Mouse (Mus musculus): ENCODE measurements around the gene Rmnd5a. TPM values are rescaled to one million over a fixed set of nuclear protein-coding genes. Genes with fewer than 3 reads are reported as not detected.

Gene Rmnd5a
- polyA plus RNA-seq, 1 experiment: 59.1 TPM

- H3K4me3 ChIP-seq (ENCODE audit: insufficient read depth, low read length): no peak overlapping the region
- TF ChIP-seq POLR2A (IDR thresholded peaks at IDR 0.05; ENCODE audit: borderline replicate concordance, low read depth, low read length) (no peak), CTCF (IDR thresholded peaks at IDR 0.05; ENCODE audit: low read depth, low read length) (no peak)
- peaks cover 9% of the 10 kb centered on the region for H3K4me1 ChIP-seq (ENCODE audit: control insufficient read depth, insufficient read depth, low read length)
These were observed 19.6 kb downstream of the Rmnd5a start for GRCm38 (mm10) chr6:71420848-71421247.

GRCm38 (mm10) chr6:71418874-71419273, 21.6 kb downstream of the Rmnd5a start:
- no peak for TF ChIP-seq POLR2A (IDR thresholded peaks at IDR 0.05; ENCODE audit: borderline replicate concordance, low read depth, low read length)
- TF ChIP-seq CTCF (IDR thresholded peaks at IDR 0.05; ENCODE audit: low read depth, low read length): no peak
- Histone ChIP-seq H3K27ac (ENCODE audit: insufficient read depth, low read depth, low read length) (no peak overlapping the region), H3K4me3 (ENCODE audit: insufficient read depth, low read length) (no peak overlapping the region), H3K4me1 (ENCODE audit: control insufficient read depth, insufficient read depth, low read length) (peaks cover 12% of the 10 kb centered on the region)

More at GRCm38 (mm10) chr6:71420848-71421247, 19.6 kb downstream of the Rmnd5a start:
- no peak overlapping the region for H3K27ac ChIP-seq (ENCODE audit: insufficient read depth, low read depth, low read length)

- TF ChIP-seq CTCF (IDR thresholded peaks at IDR 0.05; ENCODE audit: low read depth, low read length) (no peak), POLR2A (IDR thresholded peaks at IDR 0.05; ENCODE audit: borderline replicate concordance, low read depth, low read length) (no peak)
- Histone ChIP-seq H3K27ac (ENCODE audit: insufficient read depth, low read depth, low read length) (no peak overlapping the region), H3K4me3 (ENCODE audit: insufficient read depth, low read length) (no peak overlapping the region), H3K4me1 (ENCODE audit: control insufficient read depth, insufficient read depth, low read length) (peaks cover 12% of the 10 kb centered on the region)
These were observed 25.0 kb downstream of the Rmnd5a start for GRCm38 (mm10) chr6:71415446-71415845.

- peaks cover 12% of the 10 kb centered on the region for H3K4me1 ChIP-seq (ENCODE audit: control insufficient read depth, insufficient read depth, low read length)
- no peak overlapping the region for H3K27ac ChIP-seq (ENCODE audit: insufficient read depth, low read depth, low read length)
- no peak overlapping the region for H3K4me3 ChIP-seq (ENCODE audit: insufficient read depth, low read length)
- TF ChIP-seq CTCF (IDR thresholded peaks at IDR 0.05; ENCODE audit: low read depth, low read length) (no peak), POLR2A (IDR thresholded peaks at IDR 0.05; ENCODE audit: borderline replicate concordance, low read depth, low read length) (no peak)
These were observed 25.8 kb downstream of the Rmnd5a start for GRCm38 (mm10) chr6:71414624-71415023.

GRCm38 (mm10) chr6:71398829-71399609, 41.4 kb downstream of the Rmnd5a start:
- TF ChIP-seq POLR2A (IDR thresholded peaks at IDR 0.05; ENCODE audit: borderline replicate concordance, low read depth, low read length) (no peak), CTCF (IDR thresholded peaks at IDR 0.05; ENCODE audit: low read depth, low read length) (no peak)

GRCm38 (mm10) chr6:71396761-71397160, 43.7 kb downstream of the Rmnd5a start:
- H3K27ac ChIP-seq (ENCODE audit: insufficient read depth, low read depth, low read length): no peak overlapping the region
- TF ChIP-seq CTCF (IDR thresholded peaks at IDR 0.05; ENCODE audit: low read depth, low read length): no peak
- no peak for TF ChIP-seq POLR2A (IDR thresholded peaks at IDR 0.05; ENCODE audit: borderline replicate concordance, low read depth, low read length)
- peaks cover 5% of the 10 kb centered on the region for H3K4me1 ChIP-seq (ENCODE audit: control insufficient read depth, insufficient read depth, low read length)
- no peak overlapping the region for H3K4me3 ChIP-seq (ENCODE audit: insufficient read depth, low read length)

More at GRCm38 (mm10) chr6:71398829-71399609, 41.4 kb downstream of the Rmnd5a start:
- no peak overlapping the region for H3K27ac ChIP-seq (ENCODE audit: insufficient read depth, low read depth, low read length)
- no peak overlapping the region for H3K4me3 ChIP-seq (ENCODE audit: insufficient read depth, low read length)
- H3K4me1 ChIP-seq (ENCODE audit: control insufficient read depth, insufficient read depth, low read length): peaks cover 5% of the 10 kb centered on the region

- Histone ChIP-seq H3K4me3 (ENCODE audit: insufficient read depth, low read length) (no peak overlapping the region), H3K27ac (ENCODE audit: insufficient read depth, low read depth, low read length) (no peak overlapping the region), H3K4me1 (ENCODE audit: control insufficient read depth, insufficient read depth, low read length) (peaks cover under 1% of the 10 kb centered on the region)
- TF ChIP-seq CTCF (IDR thresholded peaks at IDR 0.05; ENCODE audit: low read depth, low read length): no peak
- no peak for TF ChIP-seq POLR2A (IDR thresholded peaks at IDR 0.05; ENCODE audit: borderline replicate concordance, low read depth, low read length)
These were observed 44.4 kb downstream of the Rmnd5a start for GRCm38 (mm10) chr6:71396016-71396415.

- H3K27ac ChIP-seq (ENCODE audit: insufficient read depth, low read depth, low read length): no peak overlapping the region
- H3K4me3 ChIP-seq (ENCODE audit: insufficient read depth, low read length): no peak overlapping the region
- no peak for TF ChIP-seq CTCF (IDR thresholded peaks at IDR 0.05; ENCODE audit: low read depth, low read length)
- TF ChIP-seq POLR2A (IDR thresholded peaks at IDR 0.05; ENCODE audit: borderline replicate concordance, low read depth, low read length): no peak
- no peaks in the 10 kb centered on the region for H3K4me1 ChIP-seq (ENCODE audit: control insufficient read depth, insufficient read depth, low read length)
These were observed 49.9 kb downstream of the Rmnd5a start for GRCm38 (mm10) chr6:71390496-71390895.

- TF ChIP-seq POLR2A (IDR thresholded peaks at IDR 0.05; ENCODE audit: borderline replicate concordance, low read depth, low read length): no peak
- TF ChIP-seq CTCF (IDR thresholded peaks at IDR 0.05; ENCODE audit: low read depth, low read length): no peak
- Histone ChIP-seq H3K4me1 (ENCODE audit: control insufficient read depth, insufficient read depth, low read length) (no peaks in the 10 kb centered on the region), H3K4me3 (ENCODE audit: insufficient read depth, low read length) (no peak overlapping the region), H3K27ac (ENCODE audit: insufficient read depth, low read depth, low read length) (no peak overlapping the region)
These were observed 58.8 kb downstream of the Rmnd5a start for GRCm38 (mm10) chr6:71381654-71382053.

GRCm38 (mm10) chr6:71376711-71377110, 63.7 kb downstream of the Rmnd5a start:
- Histone ChIP-seq H3K27ac (ENCODE audit: insufficient read depth, low read depth, low read length) (no peak overlapping the region), H3K4me3 (ENCODE audit: insufficient read depth, low read length) (no peak overlapping the region), H3K4me1 (ENCODE audit: control insufficient read depth, insufficient read depth, low read length) (no peaks in the 10 kb centered on the region)
- no peak for TF ChIP-seq POLR2A (IDR thresholded peaks at IDR 0.05; ENCODE audit: borderline replicate concordance, low read depth, low read length)
- TF ChIP-seq CTCF (IDR thresholded peaks at IDR 0.05; ENCODE audit: low read depth, low read length): no peak
